Mouse (Mus musculus) hindbrain, embryonic 12.5 days (tissue): ENCODE results near the gene Ppef2. TPM values are rescaled to one million over a fixed set of nuclear protein-coding genes. Genes with fewer than 3 reads are reported as not detected.
A peak's percentile ranks its signal among the peaks of the same experiment; 100 is the strongest.
"Not testable (repeated sequence)": the region's sequence is repeated elsewhere in the genome, so short reads cannot be mapped to it uniquely, and the experiment has no call there.

Experiments
- ATAC-seq: fragments of 200-750 bp; cut with Nextera tagmentation; 2 replicates; pipeline ENCODE4 v1.8.0; 2017; ENCODE audit warnings: moderate TSS enrichment; ENCODE audit not compliant: low FRiP score
- H3K27ac ChIP-seq: fragments of 300-500 bp; sonication (generic); 2 replicates; pipeline ENCODE4 v1.5.1; 2016; ENCODE audit warnings: mild to moderate bottlenecking
- H3K27me3 ChIP-seq: fragments of 300-500 bp; sonication (generic); 2 replicates; pipeline ENCODE4 v1.6.1; 2016; ENCODE audit warnings: mild to moderate bottlenecking
- H3K36me3 ChIP-seq: fragments of 300-500 bp; sonication (generic); 2 replicates; pipeline ENCODE4 v1.6.1; 2016; ENCODE audit warnings: mild to moderate bottlenecking
- H3K4me1 ChIP-seq: fragments of 300-500 bp; sonication (generic); 2 replicates; pipeline ENCODE4 v1.6.1; 2016
- H3K4me2 ChIP-seq: fragments of 300-500 bp; sonication (generic); replicated peaks from 2 replicates; pipeline ENCODE4 v1.6.1; 2016; ENCODE audit warnings: mild to moderate bottlenecking
- H3K4me3 ChIP-seq: fragments of 300-500 bp; sonication (generic); 2 replicates; pipeline ENCODE4 v1.5.1; 2016; ENCODE audit warnings: mild to moderate bottlenecking
- H3K9ac ChIP-seq: fragments of 300-500 bp; sonication (generic); 2 replicates; pipeline ENCODE4 v1.6.1; 2016; ENCODE audit warnings: mild to moderate bottlenecking, moderate library complexity
- H3K9me3 ChIP-seq: fragments of 300-500 bp; sonication (generic); replicated peaks from 2 replicates; pipeline ENCODE4 v1.6.1; 2016; ENCODE audit warnings: mild to moderate bottlenecking
- WGBS: fragments of 180-500 bp; shearing (Covaris S2); methylation state at CpG from one replicate; pipeline ENCODE4 v1.1.7; 2016; 5-methylcytosine and 5-hydroxymethylcytosine counted together
- polyA plus RNA-seq: library from polyadenylated mRNA; unstranded; fragments of >200 nt; fragmentation: Nextera tagmentation; extraction: Ambion mirVana; gene quantifications from 2 replicates; pipeline ENCODE4 v1.2.1, GENCODE M21; 2016

Ppef2 gene
- polyA plus RNA-seq, 1 experiment from 2014 or later: 0.53 TPM

GRCm38 (mm10) chr5:92205706-92206105, 50.4 kb downstream of the Ppef2 start:
- Histone ChIP-seq H3K9me3 (no peaks in the 10 kb centered on the region), H3K27me3 (no peaks in the 10 kb centered on the region), H3K4me1 (no peaks in the 10 kb centered on the region), H3K4me2 (no peak overlapping the region), H3K36me3 (peaks cover 41% of the 10 kb centered on the region), H3K9ac (no peak overlapping the region), H3K27ac (no peak overlapping the region), H3K4me3 (no peak overlapping the region)
- ATAC-seq: no peak
- 90% methylated on average over 5 of the region's 5 CpGs for WGBS

- Histone ChIP-seq H3K4me3 (no peak overlapping the region), H3K27me3 (no peaks in the 10 kb centered on the region), H3K4me2 (no peak overlapping the region), H3K36me3 (peaks cover 45% of the 10 kb centered on the region), H3K9me3 (no peaks in the 10 kb centered on the region), H3K9ac (no peak overlapping the region), H3K4me1 (no peaks in the 10 kb centered on the region), H3K27ac (no peak overlapping the region)
- WGBS: 95% methylated on average over 7 of the region's 7 CpGs
- no peak for ATAC-seq
Measured at GRCm38 (mm10) chr5:92205184-92205583, 50.9 kb downstream of the Ppef2 start.

GRCm38 (mm10) chr5:92204162-92205036, 51.7 kb downstream of the Ppef2 start:
- WGBS: 91% methylated on average over 6 of the region's 6 CpGs
- Histone ChIP-seq H3K4me2 (no peak overlapping the region), H3K36me3 (peaks cover 52% of the 10 kb centered on the region)

GRCm38 (mm10) chr5:92198266-92198665, 57.8 kb downstream of the Ppef2 start:
- Histone ChIP-seq H3K4me3 (no peak overlapping the region), H3K4me2 (no peak overlapping the region), H3K9ac (no peak overlapping the region), H3K4me1 (no peaks in the 10 kb centered on the region), H3K27me3 (no peaks in the 10 kb centered on the region), H3K27ac (no peak overlapping the region), H3K36me3 (peaks cover 62% of the 10 kb centered on the region), H3K9me3 (no peaks in the 10 kb centered on the region)
- ATAC-seq: no peak
- 82% methylated on average over 8 of the region's 8 CpGs for WGBS

More at GRCm38 (mm10) chr5:92204162-92205036, 51.7 kb downstream of the Ppef2 start:
- Histone ChIP-seq H3K9ac (no peak overlapping the region), H3K4me3 (no peak overlapping the region), H3K4me1 (no peaks in the 10 kb centered on the region), H3K9me3 (no peaks in the 10 kb centered on the region), H3K27me3 (no peaks in the 10 kb centered on the region), H3K27ac (no peak overlapping the region)
- no peak for ATAC-seq

- Histone ChIP-seq H3K4me2 (no peak overlapping the region), H3K9me3 (no peaks in the 10 kb centered on the region), H3K27ac (peak overlapping the region; percentile 45), H3K36me3 (peaks cover 65% of the 10 kb centered on the region), H3K27me3 (no peaks in the 10 kb centered on the region), H3K4me1 (no peaks in the 10 kb centered on the region), H3K9ac (no peak overlapping the region), H3K4me3 (no peak overlapping the region)
- peak; percentile 76 for ATAC-seq
- 72% methylated on average over 15 of the region's 15 CpGs for WGBS
Measured at GRCm38 (mm10) chr5:92196895-92197811, 58.9 kb downstream of the Ppef2 start.

GRCm38 (mm10) chr5:92195716-92196115, 60.4 kb downstream of the Ppef2 start:
- H3K9me3 ChIP-seq, H3K27me3 ChIP-seq, H3K9ac ChIP-seq, H3K4me2 ChIP-seq, H3K27ac ChIP-seq, H3K4me1 ChIP-seq, ATAC-seq, H3K4me3 ChIP-seq: not testable (repeated sequence)
- 60% methylated on average over 2 of the region's 2 CpGs for WGBS
- H3K36me3 ChIP-seq: peaks cover 51% of the 10 kb centered on the region

GRCm38 (mm10) chr5:92188881-92189483, 67.1 kb downstream of the Ppef2 start:
- Histone ChIP-seq H3K4me2 (no peak overlapping the region), H3K9ac (no peak overlapping the region), H3K27ac (no peak overlapping the region), H3K36me3 (peaks cover 57% of the 10 kb centered on the region), H3K9me3 (peaks cover 7% of the 10 kb centered on the region; the same call in 1 of the 2 replicates), H3K4me1 (no peaks in the 10 kb centered on the region), H3K27me3 (no peaks in the 10 kb centered on the region), H3K4me3 (no peak overlapping the region)
- 98% methylated on average over 7 of the region's 7 CpGs for WGBS
- ATAC-seq: no peak

- H3K36me3 ChIP-seq: peaks cover 55% of the 10 kb centered on the region
Measured at GRCm38 (mm10) chr5:92183071-92183830, 72.8 kb downstream of the Ppef2 start.

More at GRCm38 (mm10) chr5:92183071-92183830, 72.8 kb downstream of the Ppef2 start:
- no peak overlapping the region for H3K9ac ChIP-seq
- no peaks in the 10 kb centered on the region for H3K27me3 ChIP-seq
- no peak overlapping the region for H3K4me2 ChIP-seq
- no peak overlapping the region for H3K27ac ChIP-seq
- no peaks in the 10 kb centered on the region for H3K4me1 ChIP-seq
- no peak overlapping the region for H3K4me3 ChIP-seq
- ATAC-seq: no peak
- H3K9me3 ChIP-seq: peaks cover under 1% of the 10 kb centered on the region; the same call in 1 of the 2 replicates
- 87% methylated on average over 8 of the region's 8 CpGs for WGBS

Other genes starting within 250 kb of the Ppef2 start
- 2.0 TPM in 2 replicates for gene Cdkl2, start 212.4 kb downstream of the Ppef2 start, polyA plus RNA-seq
- 334 and 368 TPM in 2 replicates for gene G3bp2, start 172.6 kb downstream of the Ppef2 start, polyA plus RNA-seq
- gene Uso1, start 118.3 kb downstream of the Ppef2 start, polyA plus RNA-seq: 55.4 and 55.6 TPM in 2 replicates
- gene U90926, start 40.9 kb downstream of the Ppef2 start, polyA plus RNA-seq: not detected in 2 replicates
- 8.2 and 9.5 TPM in 2 replicates for gene Naaa, start 21.9 kb upstream of the Ppef2 start, polyA plus RNA-seq
- 36.9 and 39.0 TPM in 2 replicates for gene Sdad1, start 54.2 kb upstream of the Ppef2 start, polyA plus RNA-seq
- gene Cxcl9, start 71.8 kb upstream of the Ppef2 start, polyA plus RNA-seq: not detected in 2 replicates
- 4.5 and 5.0 TPM in 2 replicates for gene Art3, start 75.5 kb upstream of the Ppef2 start, polyA plus RNA-seq
- gene Cxcl10, start 92.6 kb upstream of the Ppef2 start, polyA plus RNA-seq: 0.26 and 0.50 TPM in 2 replicates
- gene Nup54, start 178.9 kb upstream of the Ppef2 start, polyA plus RNA-seq: 46.2 and 59.8 TPM in 2 replicates